Mouse (Mus musculus): ENCODE measurements at regions not wholly inside any gene's neighbourhood (a gene's known extent, or its start where the extent isn't known, plus 50 kb on each side); places are given as distances from the start of the nearest gene placed in this dataset.

- ATAC-seq (replicated peaks; ENCODE audit: low FRiP score, low TSS enrichment, poor library complexity, severe bottlenecking), result no peak
Measured at GRCm38 (mm10) chr12:106529175-106529574, 519.1 kb downstream of the Vrk1 start.

- ATAC-seq (replicated peaks; ENCODE audit: low FRiP score, low TSS enrichment, poor library complexity, severe bottlenecking), result no peak
Measured at GRCm38 (mm10) chr12:106535086-106535485, 525.1 kb downstream of the Vrk1 start.

- ATAC-seq (replicated peaks; ENCODE audit: low FRiP score, low TSS enrichment, poor library complexity, severe bottlenecking), result no peak
Measured at GRCm38 (mm10) chr12:106535628-106536288, 525.7 kb downstream of the Vrk1 start.

- no peak for ATAC-seq (replicated peaks; ENCODE audit: low FRiP score, low TSS enrichment, poor library complexity, severe bottlenecking)
Measured at GRCm38 (mm10) chr12:106536289-106536636, 526.2 kb downstream of the Vrk1 start.

GRCm38 (mm10) chr12:106540003-106540402, 530.0 kb downstream of the Vrk1 start:
- no peak for ATAC-seq (replicated peaks; ENCODE audit: low FRiP score, low TSS enrichment, poor library complexity, severe bottlenecking)

GRCm38 (mm10) chr12:106559566-106559965, 549.5 kb downstream of the Vrk1 start:
- ATAC-seq (replicated peaks; ENCODE audit: low FRiP score, low TSS enrichment, poor library complexity, severe bottlenecking), result no peak

- no peak for ATAC-seq (replicated peaks; ENCODE audit: low FRiP score, low TSS enrichment, poor library complexity, severe bottlenecking)
Measured at GRCm38 (mm10) chr12:106565263-106565681, 555.2 kb downstream of the Vrk1 start.

- ATAC-seq (replicated peaks; ENCODE audit: low FRiP score, low TSS enrichment, poor library complexity, severe bottlenecking), result no peak
Measured at GRCm38 (mm10) chr12:106566361-106566760, 556.3 kb downstream of the Vrk1 start.

- ATAC-seq (replicated peaks; ENCODE audit: low FRiP score, low TSS enrichment, poor library complexity, severe bottlenecking), result no peak
Measured at GRCm38 (mm10) chr12:106567116-106567515, 557.1 kb downstream of the Vrk1 start.

GRCm38 (mm10) chr12:106568541-106569085, 558.6 kb downstream of the Vrk1 start:
- ATAC-seq (replicated peaks; ENCODE audit: low FRiP score, low TSS enrichment, poor library complexity, severe bottlenecking), result no peak

GRCm38 (mm10) chr12:106572956-106573355, 562.9 kb downstream of the Vrk1 start:
- ATAC-seq (replicated peaks; ENCODE audit: low FRiP score, low TSS enrichment, poor library complexity, severe bottlenecking), result no peak

- ATAC-seq (replicated peaks; ENCODE audit: low FRiP score, low TSS enrichment, poor library complexity, severe bottlenecking), result no peak
Measured at GRCm38 (mm10) chr12:106582760-106583159, 572.7 kb downstream of the Vrk1 start.

GRCm38 (mm10) chr12:106585626-106586025, 575.6 kb downstream of the Vrk1 start:
- ATAC-seq (replicated peaks; ENCODE audit: low FRiP score, low TSS enrichment, poor library complexity, severe bottlenecking), result no peak

GRCm38 (mm10) chr12:106592686-106593085, 582.7 kb downstream of the Vrk1 start:
- no peak for ATAC-seq (replicated peaks; ENCODE audit: low FRiP score, low TSS enrichment, poor library complexity, severe bottlenecking)

- no peak for ATAC-seq (replicated peaks; ENCODE audit: low FRiP score, low TSS enrichment, poor library complexity, severe bottlenecking)
Measured at GRCm38 (mm10) chr12:106597636-106598035, 587.6 kb downstream of the Vrk1 start.

GRCm38 (mm10) chr12:106607240-106607639, 597.2 kb downstream of the Vrk1 start:
- ATAC-seq (replicated peaks; ENCODE audit: low FRiP score, low TSS enrichment, poor library complexity, severe bottlenecking), result no peak

GRCm38 (mm10) chr12:106607655-106608337, 597.8 kb downstream of the Vrk1 start:
- no peak for ATAC-seq (replicated peaks; ENCODE audit: low FRiP score, low TSS enrichment, poor library complexity, severe bottlenecking)

- no peak for ATAC-seq (replicated peaks; ENCODE audit: low FRiP score, low TSS enrichment, poor library complexity, severe bottlenecking)
Measured at GRCm38 (mm10) chr12:106618684-106619083, 608.7 kb downstream of the Vrk1 start.

GRCm38 (mm10) chr12:106626786-106627185, 616.8 kb downstream of the Vrk1 start:
- no peak for ATAC-seq (replicated peaks; ENCODE audit: low FRiP score, low TSS enrichment, poor library complexity, severe bottlenecking)

- ATAC-seq (replicated peaks; ENCODE audit: low FRiP score, low TSS enrichment, poor library complexity, severe bottlenecking), result no peak
Measured at GRCm38 (mm10) chr12:106632566-106632965, 622.5 kb downstream of the Vrk1 start.

- ATAC-seq (replicated peaks; ENCODE audit: low FRiP score, low TSS enrichment, poor library complexity, severe bottlenecking), result no peak
Measured at GRCm38 (mm10) chr12:106633096-106633495, 623.1 kb downstream of the Vrk1 start.

Data from megakaryocyte-erythroid progenitor cell, adult 5-6 weeks (primary cell).